In the genomic region with DNA sequence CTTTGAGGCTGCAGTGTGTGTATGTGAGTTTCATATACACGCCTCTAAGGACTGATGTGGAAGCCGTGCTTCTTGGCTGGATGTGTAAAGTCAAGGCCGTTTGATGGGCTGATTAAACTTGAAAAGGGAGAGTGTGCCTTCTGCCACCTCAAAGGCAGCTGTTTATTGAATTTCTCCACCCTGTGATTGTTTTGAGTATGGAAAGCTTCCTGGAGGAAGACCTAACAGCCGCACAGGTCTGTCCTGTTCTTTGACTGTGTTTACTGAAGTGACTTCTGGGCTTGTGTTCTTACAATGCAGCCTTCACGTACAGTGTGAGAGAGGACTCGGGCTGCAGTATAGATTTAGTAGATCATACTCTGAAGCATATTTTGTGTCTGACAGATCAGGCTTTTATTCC, we compare ENCODE assay signal across 13 mouse cellular contexts.
DNase-seq lines count a peak whose midpoint lies in the region; ATAC-seq and TF ChIP-seq lines count a peak whose summit lies in the region.
"Had no signal": no experiment of that assay in that cellular context is flagged by ENCODE, and none has a peak within 500 bp of the region (broad histone marks: within the 10 kb centered on the region; RNA-seq: fewer than 3 reads in every experiment).

No protein-coding gene starts in this region.

- no peak overlapping the region for H3K4me2 ChIP-seq in forebrain, postnatal 0 days (ENCODE audit: low read depth)
- H3K4me2 ChIP-seq in forebrain, embryonic 14.5 days (ENCODE audit: low read length) = no peak overlapping the region
- H3K4me2 ChIP-seq in kidney, embryonic 16.5 days (replicated peaks; ENCODE audit: low read depth, low read length) = no peak overlapping the region
- H3K4me2 ChIP-seq in heart, postnatal 0 days (ENCODE audit: low read depth, low read length) = no peak overlapping the region
- H3K4me2 ChIP-seq: embryonic facial prominence, embryonic 12.5 days; limb, embryonic 13.5 days had no signal

- TF ChIP-seq EP300 in heart, postnatal 0 days (IDR thresholded peaks at IDR 0.05; ENCODE audit: low read depth) = no peak

- peak overlapping the region; percentile 57; the same call in 1 of the 2 replicates for H3K27ac ChIP-seq in forebrain, postnatal 0 days (ENCODE audit: low read depth, low read length)
- no peak overlapping the region for H3K27ac ChIP-seq in forebrain, embryonic 14.5 days (ENCODE audit: low read depth, low read length)
- H3K27ac ChIP-seq in kidney, embryonic 16.5 days (ENCODE audit: low read length) = peak overlapping the region; percentile 31
- peak overlapping the region; percentile 77 for H3K27ac ChIP-seq in heart, postnatal 0 days (ENCODE audit: low read depth)
- H3K27ac ChIP-seq: embryonic facial prominence, embryonic 12.5 days; limb, embryonic 13.5 days had no signal

- WGBS in forebrain, postnatal 0 days = 73% methylated on average over 6 of the region's 6 CpGs
- 78% methylated on average over 6 of the region's 6 CpGs for WGBS in forebrain, embryonic 14.5 days
- 72% methylated on average over 6 of the region's 6 CpGs for WGBS in kidney, embryonic 16.5 days
- WGBS in heart, postnatal 0 days = 63% methylated on average over 6 of the region's 6 CpGs

- H3K4me1 ChIP-seq in forebrain, postnatal 0 days (ENCODE audit: insufficient read depth) = no peaks in the 10 kb centered on the region; the same call in 1 of the 2 replicates
- H3K4me1 ChIP-seq in forebrain, embryonic 14.5 days (ENCODE audit: control insufficient read depth, insufficient read depth, low read length) = peaks cover 11% of the 10 kb centered on the region
- no peaks in the 10 kb centered on the region for H3K4me1 ChIP-seq in kidney, embryonic 16.5 days (ENCODE audit: insufficient read depth, low read length)
- peaks cover 17% of the 10 kb centered on the region for H3K4me1 ChIP-seq in heart, postnatal 0 days (ENCODE audit: control insufficient read depth, insufficient read depth)

- peak; percentile 14 for DNase-seq in forebrain, postnatal 0 days
- no peak for DNase-seq in forebrain, embryonic 14.5 days (ENCODE audit: low spot score)
- no peak for DNase-seq in kidney, adult 9 months
- peak; percentile 46 for DNase-seq in CD4-positive helper T cell, adult 2 months (ENCODE audit: low read depth, low spot score)
- no peak for DNase-seq in heart, postnatal 0 days (ENCODE audit: low spot score)
- no peak for DNase-seq in adrenal gland, postnatal 4 days (ENCODE audit: low spot score in 2 of 2)
- DNase-seq: cerebellum, adult 9-11 months; spleen, adult 18-20 months; thymus, adult 18-20 months had no signal

- H3K27me3 ChIP-seq in forebrain, postnatal 0 days (ENCODE audit: insufficient read depth, low read length) = no peaks in the 10 kb centered on the region
- H3K27me3 ChIP-seq in forebrain, embryonic 14.5 days (replicated peaks; ENCODE audit: control insufficient read depth, insufficient read depth, low read length) = no peaks in the 10 kb centered on the region
- no peaks in the 10 kb centered on the region for H3K27me3 ChIP-seq in kidney, embryonic 16.5 days (ENCODE audit: insufficient read depth, low read length)
- no peaks in the 10 kb centered on the region for H3K27me3 ChIP-seq in heart, postnatal 0 days (ENCODE audit: control insufficient read depth, insufficient read depth, low read length)
- H3K27me3 ChIP-seq: embryonic facial prominence, embryonic 12.5 days; limb, embryonic 13.5 days had no signal

- no peak overlapping the region for H3K9ac ChIP-seq in forebrain, postnatal 0 days
- H3K9ac ChIP-seq in forebrain, embryonic 14.5 days (ENCODE audit: low read length) = no peak overlapping the region
- H3K9ac ChIP-seq in kidney, embryonic 16.5 days (replicated peaks; ENCODE audit: low read length) = no peak overlapping the region
- no peak overlapping the region for H3K9ac ChIP-seq in heart, postnatal 0 days (replicated peaks; ENCODE audit: low read depth, low read length)
- H3K9ac ChIP-seq: embryonic facial prominence, embryonic 12.5 days; limb, embryonic 13.5 days had no signal

- H3K4me3 ChIP-seq in forebrain, postnatal 0 days (ENCODE audit: low read depth, low read length) = no peak overlapping the region
- H3K4me3 ChIP-seq in forebrain, embryonic 14.5 days (ENCODE audit: low read depth, low read length) = no peak overlapping the region
- no peak overlapping the region for H3K4me3 ChIP-seq in kidney, embryonic 16.5 days (ENCODE audit: low read length)
- no peak overlapping the region for H3K4me3 ChIP-seq in heart, postnatal 0 days (ENCODE audit: low read depth, low read length)
- H3K4me3 ChIP-seq: embryonic facial prominence, embryonic 12.5 days; limb, embryonic 13.5 days had no signal

- no peak for ATAC-seq in forebrain, postnatal 0 days
- no peak for ATAC-seq in forebrain, embryonic 14.5 days
- no peak for ATAC-seq in kidney, embryonic 16.5 days (ENCODE audit: low FRiP score, low TSS enrichment)
- ATAC-seq in heart, postnatal 0 days (ENCODE audit: insufficient read depth, low read depth) = no peak
- ATAC-seq in granulocyte monocyte progenitor cell, adult 5-6 weeks (replicated peaks; ENCODE audit: poor library complexity, severe bottlenecking) = no peak

- H3K9me3 ChIP-seq in forebrain, postnatal 0 days (ENCODE audit: low read length) = no peaks in the 10 kb centered on the region
- H3K9me3 ChIP-seq in forebrain, embryonic 14.5 days (replicated peaks; ENCODE audit: control insufficient read depth, low read length) = no peaks in the 10 kb centered on the region
- no peaks in the 10 kb centered on the region for H3K9me3 ChIP-seq in kidney, embryonic 16.5 days (ENCODE audit: low read length)
- H3K9me3 ChIP-seq in heart, postnatal 0 days (replicated peaks; ENCODE audit: control insufficient read depth, low read length) = no peaks in the 10 kb centered on the region
- H3K9me3 ChIP-seq: embryonic facial prominence, embryonic 12.5 days; limb, embryonic 13.5 days had no signal

- no peaks in the 10 kb centered on the region for H3K36me3 ChIP-seq in forebrain, postnatal 0 days (ENCODE audit: insufficient read depth)
- H3K36me3 ChIP-seq in forebrain, embryonic 14.5 days (ENCODE audit: control insufficient read depth, insufficient read depth, low read length) = no peaks in the 10 kb centered on the region
- H3K36me3 ChIP-seq in kidney, embryonic 16.5 days (ENCODE audit: insufficient read depth, low read length) = no peaks in the 10 kb centered on the region
- H3K36me3 ChIP-seq in heart, postnatal 0 days (replicated peaks; ENCODE audit: control insufficient read depth, insufficient read depth, low read length) = no peaks in the 10 kb centered on the region
- H3K36me3 ChIP-seq: embryonic facial prominence, embryonic 12.5 days; limb, embryonic 13.5 days had no signal

- TF ChIP-seq CTCF in forebrain, postnatal 0 days (IDR thresholded peaks at IDR 0.05; ENCODE audit: low read depth) = no peak
- no peak for TF ChIP-seq CTCF in heart, postnatal 0 days (IDR thresholded peaks at IDR 0.05; ENCODE audit: low read depth)

Comparison
In these comparisons a context has a peak if more than half of its experiments do, and no peak if none do; other contexts are left out.
1. DNase-seq: peak in forebrain, postnatal 0 days (single experiment) and CD4-positive helper T cell, adult 2 months (single experiment); none in forebrain, embryonic 14.5 days (single experiment), kidney, adult 9 months (single experiment), heart, postnatal 0 days (single experiment) and adrenal gland, postnatal 4 days (0 of 2).